ENCODE assay signal across 13 mouse cellular contexts in genomic region chr12:80270924-80271323, GRCm38 (mm10). TPM values are rescaled to one million over a fixed set of nuclear protein-coding genes. Genes with fewer than 3 reads are reported as not detected.
DNase-seq lines count a peak whose midpoint lies in the region; ATAC-seq and TF ChIP-seq lines count a peak whose summit lies in the region.
"Had no signal": no experiment of that assay in that cellular context is flagged by ENCODE, and none has a peak within 500 bp of the region (broad histone marks: within the 10 kb centered on the region; RNA-seq: fewer than 3 reads in every experiment).

No protein-coding gene starts in this region.

- DNase-seq in hindbrain, embryonic 10.5 days (ENCODE audit: low spot score), result peak; percentile 33
- DNase-seq in midbrain, embryonic 11.5 days (ENCODE audit: low spot score, missing footprints), result peak; percentile 84
- DNase-seq in embryo, embryonic 10 days (ENCODE audit: low spot score), result peak; percentile 65
- no peak for DNase-seq in right cerebral cortex, postnatal 25 days
- no peak for DNase-seq in left cerebral cortex, adult 2 months (ENCODE audit: extremely low spot score in 1 of 2, low spot score in 2 of 2)
- DNase-seq: adrenal gland, postnatal 36 days; cerebellum, adult 9-11 months; right cerebral cortex, postnatal 14 days had no signal

- no peak overlapping the region for H3K9ac ChIP-seq in hindbrain, embryonic 16.5 days (ENCODE audit: low read depth, low read length)
- H3K9ac ChIP-seq in midbrain, embryonic 11.5 days (ENCODE audit: low read length), result no peak overlapping the region
- no peak overlapping the region for H3K9ac ChIP-seq in midbrain, embryonic 13.5 days (replicated peaks)
- H3K9ac ChIP-seq in stomach, embryonic 14.5 days (replicated peaks; ENCODE audit: low read depth, low read length), result no peak overlapping the region
- H3K9ac ChIP-seq: liver, embryonic 14.5 days had no signal

- H3K36me3 ChIP-seq in hindbrain, embryonic 10.5 days, result no peaks in the 10 kb centered on the region
- H3K36me3 ChIP-seq in hindbrain, embryonic 16.5 days (ENCODE audit: control insufficient read depth, insufficient read depth, low read length), result no peaks in the 10 kb centered on the region
- H3K36me3 ChIP-seq in midbrain, embryonic 11.5 days (ENCODE audit: control insufficient read depth, insufficient read depth, low read length), result no peaks in the 10 kb centered on the region
- no peaks in the 10 kb centered on the region for H3K36me3 ChIP-seq in midbrain, embryonic 13.5 days
- no peaks in the 10 kb centered on the region for H3K36me3 ChIP-seq in stomach, embryonic 14.5 days (ENCODE audit: control insufficient read depth, insufficient read depth, low read length)
- H3K36me3 ChIP-seq: G1E had no signal

- H3K27ac ChIP-seq in hindbrain, embryonic 10.5 days, result peak overlapping the region; percentile 63
- H3K27ac ChIP-seq in hindbrain, embryonic 16.5 days (ENCODE audit: low read depth, low read length), result no peak overlapping the region
- no peak overlapping the region for H3K27ac ChIP-seq in midbrain, embryonic 11.5 days (ENCODE audit: low read depth, low read length)
- no peak overlapping the region for H3K27ac ChIP-seq in midbrain, embryonic 13.5 days
- 0 out of 2 replicates have a peak overlapping the region, but pooled peaks have one; percentile 3 for H3K27ac ChIP-seq in stomach, embryonic 14.5 days (ENCODE audit: low read length)
- no peak overlapping the region for H3K27ac ChIP-seq in left cerebral cortex, adult 2 months
- H3K27ac ChIP-seq: liver, embryonic 14.5 days had no signal

- 15% methylated on average over 3 of the region's 3 CpGs for WGBS in hindbrain, embryonic 10.5 days
- WGBS in hindbrain, embryonic 16.5 days, result 20% methylated on average over 3 of the region's 3 CpGs
- 15% methylated on average over 3 of the region's 3 CpGs for WGBS in midbrain, embryonic 11.5 days
- 11% methylated on average over 3 of the region's 3 CpGs for WGBS in midbrain, embryonic 13.5 days
- WGBS in stomach, embryonic 14.5 days, result 9% methylated on average over 3 of the region's 3 CpGs

- intact Hi-C loops in left cerebral cortex, adult 2 months (cut with DNase I), result loop anchor here (5.0 kb wide), 1 partner anchor 56 kb away; no protein-coding TSS in a partner anchor

- H3K9me3 ChIP-seq in hindbrain, embryonic 10.5 days, result no peaks in the 10 kb centered on the region
- no peaks in the 10 kb centered on the region for H3K9me3 ChIP-seq in hindbrain, embryonic 16.5 days (ENCODE audit: control insufficient read depth, low read length)
- H3K9me3 ChIP-seq in midbrain, embryonic 11.5 days (ENCODE audit: control insufficient read depth, low read length), result no peaks in the 10 kb centered on the region
- no peaks in the 10 kb centered on the region for H3K9me3 ChIP-seq in midbrain, embryonic 13.5 days
- no peaks in the 10 kb centered on the region for H3K9me3 ChIP-seq in stomach, embryonic 14.5 days (ENCODE audit: control insufficient read depth, low read depth, low read length)
- H3K9me3 ChIP-seq: G1E had no signal

- no peak overlapping the region for H3K4me3 ChIP-seq in hindbrain, embryonic 10.5 days
- no peak overlapping the region for H3K4me3 ChIP-seq in hindbrain, embryonic 16.5 days (ENCODE audit: low read length)
- H3K4me3 ChIP-seq in midbrain, embryonic 11.5 days (ENCODE audit: low read depth, low read length), result no peak overlapping the region
- no peak overlapping the region for H3K4me3 ChIP-seq in midbrain, embryonic 13.5 days (replicated peaks)
- H3K4me3 ChIP-seq in stomach, embryonic 14.5 days (ENCODE audit: low read depth, low read length), result no peak overlapping the region
- H3K4me3 ChIP-seq in left cerebral cortex, adult 2 months, result no peak overlapping the region

- H3K4me2 ChIP-seq in hindbrain, embryonic 16.5 days (ENCODE audit: low read length), result no peak overlapping the region
- H3K4me2 ChIP-seq in midbrain, embryonic 11.5 days, result no peak overlapping the region
- no peak overlapping the region for H3K4me2 ChIP-seq in midbrain, embryonic 13.5 days (replicated peaks)
- H3K4me2 ChIP-seq in stomach, embryonic 14.5 days (replicated peaks; ENCODE audit: low read depth, low read length), result no peak overlapping the region

- no peak for TF ChIP-seq CTCF in left cerebral cortex, adult 2 months (IDR thresholded peaks at IDR 0.05)

- H3K27me3 ChIP-seq in hindbrain, embryonic 10.5 days (ENCODE audit: insufficient read depth, poor library complexity, severe bottlenecking), result no peaks in the 10 kb centered on the region
- H3K27me3 ChIP-seq in hindbrain, embryonic 16.5 days (replicated peaks; ENCODE audit: control insufficient read depth, insufficient read depth, low read length), result no peaks in the 10 kb centered on the region
- H3K27me3 ChIP-seq in midbrain, embryonic 11.5 days (ENCODE audit: control insufficient read depth, insufficient read depth, low read length), result no peaks in the 10 kb centered on the region
- no peaks in the 10 kb centered on the region for H3K27me3 ChIP-seq in midbrain, embryonic 13.5 days
- no peaks in the 10 kb centered on the region for H3K27me3 ChIP-seq in stomach, embryonic 14.5 days (ENCODE audit: control insufficient read depth, insufficient read depth, low read length)

- peaks cover 29% of the 10 kb centered on the region for H3K4me1 ChIP-seq in hindbrain, embryonic 10.5 days (replicated peaks)
- no peaks in the 10 kb centered on the region for H3K4me1 ChIP-seq in hindbrain, embryonic 16.5 days (ENCODE audit: control insufficient read depth, insufficient read depth, low read depth, low read length)
- H3K4me1 ChIP-seq in midbrain, embryonic 11.5 days (ENCODE audit: control insufficient read depth, insufficient read depth, low read length), result peaks cover 5% of the 10 kb centered on the region; the same call in 1 of the 2 replicates
- peaks cover 7% of the 10 kb centered on the region for H3K4me1 ChIP-seq in midbrain, embryonic 13.5 days (replicated peaks)
- peaks cover 8% of the 10 kb centered on the region; the same call in 1 of the 2 replicates for H3K4me1 ChIP-seq in stomach, embryonic 14.5 days (ENCODE audit: control insufficient read depth, insufficient read depth, low read length)

- ATAC-seq in hindbrain, embryonic 16.5 days, result no peak
- no peak for ATAC-seq in midbrain, embryonic 11.5 days (ENCODE audit: low FRiP score)
- ATAC-seq in midbrain, embryonic 13.5 days, result no peak
- ATAC-seq in stomach, embryonic 14.5 days (ENCODE audit: insufficient number of reproducible peaks, insufficient read depth, low FRiP score, low read depth), result no peak; the same call in 1 of the 2 replicates

RNA-seq across cellular contexts. Expression of gene Actn1, which starts 10.8 kb away (rescaled TPM):
- 24.1 and 27.6 TPM in 2 replicates for polyA plus RNA-seq in hindbrain, embryonic 10.5 days (2016; fragmentation: Nextera tagmentation; extraction: Ambion mirVana)
- polyA plus RNA-seq in hindbrain, embryonic 16.5 days (2015; fragmentation: Nextera tagmentation; extraction: Ambion mirVana), result 8.3 and 9.1 TPM in 2 replicates
- 17.4 and 19.9 TPM in 2 replicates for polyA plus RNA-seq in midbrain, embryonic 11.5 days (2014; fragmentation: Nextera tagmentation; extraction: Ambion mirVana)
- 5.5 and 7.3 TPM in 2 replicates for polyA plus RNA-seq in midbrain, embryonic 13.5 days (2015; fragmentation: Nextera tagmentation; extraction: Ambion mirVana)
- 80.4 and 81.7 TPM in 2 replicates for polyA plus RNA-seq in stomach, embryonic 14.5 days (2014; fragmentation: Nextera tagmentation; extraction: Ambion mirVana)
- total RNA-seq in left cerebral cortex, adult 2 months (2021), result 100 to 1,000 TPM; 125 to 130 TPM

Comparison
In these comparisons a context has a peak if more than half of its experiments do, and no peak if none do; other contexts are left out.
1. H3K27ac ChIP-seq: peak in hindbrain, embryonic 10.5 days (single experiment) and stomach, embryonic 14.5 days (single experiment); none in hindbrain, embryonic 16.5 days (single experiment), midbrain, embryonic 11.5 days (single experiment), midbrain, embryonic 13.5 days (single experiment) and left cerebral cortex, adult 2 months (single experiment).
2. DNase-seq: peak in hindbrain, embryonic 10.5 days (single experiment), midbrain, embryonic 11.5 days (single experiment) and embryo, embryonic 10 days (single experiment); none in right cerebral cortex, postnatal 25 days (single experiment) and left cerebral cortex, adult 2 months (0 of 2).